Mouse (Mus musculus) left cerebral cortex, adult 18-20 months (tissue): ENCODE measurements at regions not wholly inside any gene's neighbourhood (a gene's known extent, or its start where the extent isn't known, plus 50 kb on each side); places are given as distances from the start of the nearest gene placed in this dataset.

Experiments used
- DNase-seq, 2 experiments: peaks; one replicate each; pipeline ENCODE4 v3.0.0; 2021 to 2022; ENCODE audit warnings: low spot score in 2 of 2, mixed read lengths in 1 of 2

GRCm38 (mm10) chr13:43909933-43910332 lies 125.4 kb downstream of the Cd83 start:
- no peak for DNase-seq

- DNase-seq = no peak
These were observed 128.9 kb downstream of the Cd83 start for GRCm38 (mm10) chr13:43913476-43913875.

- no peak for DNase-seq
These were observed 135.3 kb downstream of the Cd83 start for GRCm38 (mm10) chr13:43919781-43920420.

- DNase-seq = no peak
These were observed 145.8 kb downstream of the Cd83 start for GRCm38 (mm10) chr13:43930081-43930981.

- no peak for DNase-seq
These were observed 148.4 kb downstream of the Cd83 start for GRCm38 (mm10) chr13:43932946-43933345.

GRCm38 (mm10) chr13:43935284-43935683 lies 150.7 kb downstream of the Cd83 start:
- no peak for DNase-seq

- no peak for DNase-seq
These were observed 151.9 kb downstream of the Cd83 start for GRCm38 (mm10) chr13:43936504-43936903.

GRCm38 (mm10) chr13:43938611-43939010 lies 154.0 kb downstream of the Cd83 start:
- no peak for DNase-seq

GRCm38 (mm10) chr13:43939375-43939774 lies 154.8 kb downstream of the Cd83 start:
- DNase-seq = no peak

- no peak for DNase-seq
These were observed 157.2 kb downstream of the Cd83 start for GRCm38 (mm10) chr13:43941731-43942130.

- no peak for DNase-seq
These were observed 164.0 kb downstream of the Cd83 start for GRCm38 (mm10) chr13:43948606-43949005.

GRCm38 (mm10) chr13:43949740-43950643 lies 165.4 kb downstream of the Cd83 start:
- DNase-seq = no peak

GRCm38 (mm10) chr13:43952491-43952890 lies 167.9 kb downstream of the Cd83 start:
- DNase-seq = no peak

GRCm38 (mm10) chr13:43952972-43953592 lies 168.5 kb downstream of the Cd83 start:
- no peak for DNase-seq

- DNase-seq = no peak
These were observed 170.3 kb downstream of the Cd83 start for GRCm38 (mm10) chr13:43954714-43955393.

- DNase-seq = no peak
These were observed 172.5 kb downstream of the Cd83 start for GRCm38 (mm10) chr13:43957046-43957445.

- no peak for DNase-seq
These were observed 174.6 kb downstream of the Cd83 start for GRCm38 (mm10) chr13:43959121-43959572.

GRCm38 (mm10) chr13:43961047-43961690 lies 176.6 kb downstream of the Cd83 start:
- DNase-seq = no peak

- DNase-seq = no peak
These were observed 177.4 kb downstream of the Cd83 start for GRCm38 (mm10) chr13:43961987-43962386.

GRCm38 (mm10) chr13:43963321-43963720 lies 178.7 kb downstream of the Cd83 start:
- no peak for DNase-seq
